In the genomic region with DNA sequence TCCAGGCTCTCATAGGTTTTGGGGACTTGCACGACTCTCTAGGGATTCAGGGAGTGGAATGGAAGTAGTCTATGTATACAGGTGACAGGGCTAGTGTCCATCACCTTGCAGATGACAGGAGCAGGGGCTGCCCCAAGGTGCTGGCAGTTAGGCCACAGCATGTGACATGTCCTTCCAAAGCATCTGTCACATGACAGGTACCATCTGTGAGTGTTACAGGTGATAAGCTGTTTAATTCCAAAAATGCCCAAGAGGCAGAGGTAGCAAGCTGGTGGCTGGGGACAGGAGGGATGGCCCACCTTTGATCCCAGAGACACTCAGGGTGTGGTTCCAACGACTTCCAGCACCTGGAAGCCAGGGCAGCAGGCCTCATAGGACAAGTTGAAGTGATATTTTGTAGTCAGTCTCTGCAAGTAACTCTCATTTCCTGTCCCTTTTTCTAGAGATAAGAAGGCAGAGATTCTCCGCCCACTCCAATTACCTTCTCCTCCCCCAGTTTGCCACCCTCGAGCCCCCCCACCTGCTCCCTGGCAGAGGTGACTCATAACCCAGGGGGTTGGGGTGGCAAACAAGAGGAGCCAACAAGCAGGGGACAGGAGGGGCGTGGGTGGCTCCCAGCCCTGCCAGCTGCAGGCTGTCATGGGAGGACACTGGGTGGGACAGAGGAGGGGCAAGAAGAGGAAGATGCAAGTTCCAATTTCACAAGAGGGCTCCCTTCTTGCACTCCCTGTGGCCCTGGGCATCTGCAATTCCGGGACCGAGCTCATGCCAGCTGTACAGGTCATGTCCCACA, we compare ENCODE assay signal across 13 mouse cellular contexts. TPM values are rescaled to one million over a fixed set of nuclear protein-coding genes. Genes with fewer than 3 reads are reported as not detected.
A peak's percentile ranks its signal among the peaks of the same experiment; 100 is the strongest.
DNase-seq lines count a peak whose midpoint lies in the region; ATAC-seq and TF ChIP-seq lines count a peak whose summit lies in the region.
"Had no signal": no experiment of that assay in that cellular context is flagged by ENCODE, and none has a peak within 500 bp of the region (broad histone marks: within the 10 kb centered on the region; RNA-seq: fewer than 3 reads in every experiment).

No protein-coding gene starts in this region.

- no peaks in the 10 kb centered on the region for H3K79me2 ChIP-seq in heart, adult 2 months (replicated peaks; ENCODE audit: control insufficient read depth, insufficient read depth, low read length)

- 34% methylated on average over 7 of the region's 7 CpGs for WGBS in kidney, postnatal 0 days
- WGBS in olfactory bulb, adult 2 months = 18% methylated on average over 7 of the region's 7 CpGs
- WGBS in heart, adult 2 months = 53% methylated on average over 7 of the region's 7 CpGs

- H3K27ac ChIP-seq in kidney, postnatal 0 days = no peak overlapping the region
- H3K27ac ChIP-seq in olfactory bulb, adult 2 months (ENCODE audit: insufficient read depth, low read depth, low read length) = peak overlapping the region; percentile 97
- no peak overlapping the region for H3K27ac ChIP-seq in heart, adult 2 months
- H3K27ac ChIP-seq: liver, embryonic 15.5 days; midbrain, embryonic 15.5 days had no signal

- H3K4me3 ChIP-seq in kidney, postnatal 0 days (replicated peaks; ENCODE audit: low read depth, low read length) = no peak overlapping the region
- no peak overlapping the region for H3K4me3 ChIP-seq in olfactory bulb, adult 2 months (ENCODE audit: insufficient read depth, low read depth, low read length)
- H3K4me3 ChIP-seq in heart, adult 2 months = no peak overlapping the region
- H3K4me3 ChIP-seq: liver, embryonic 15.5 days; midbrain, embryonic 15.5 days had no signal

- no peaks in the 10 kb centered on the region for H3K27me3 ChIP-seq in kidney, postnatal 0 days (ENCODE audit: insufficient read depth, low read length)
- H3K27me3 ChIP-seq in heart, adult 2 months (ENCODE audit: control insufficient read depth, insufficient read depth, low read length) = no peaks in the 10 kb centered on the region
- H3K27me3 ChIP-seq: liver, embryonic 15.5 days; midbrain, embryonic 15.5 days had no signal

- no peak for TF ChIP-seq CTCF in kidney, postnatal 0 days (IDR thresholded peaks at IDR 0.05; ENCODE audit: low read depth)
- no peak for TF ChIP-seq CTCF in olfactory bulb, adult 2 months (IDR thresholded peaks at IDR 0.05; ENCODE audit: insufficient read depth, low read depth, low read length)
- no peak for TF ChIP-seq CTCF in heart, adult 2 months (IDR thresholded peaks at IDR 0.05)

- no peaks in the 10 kb centered on the region for H3K9me3 ChIP-seq in kidney, postnatal 0 days (replicated peaks; ENCODE audit: low read length)
- H3K9me3 ChIP-seq: liver, embryonic 15.5 days; midbrain, embryonic 15.5 days had no signal

- no peak overlapping the region for H3K9ac ChIP-seq in kidney, postnatal 0 days (ENCODE audit: low read depth, low read length)
- H3K9ac ChIP-seq in heart, adult 2 months (ENCODE audit: low read depth, low read length) = no peak overlapping the region
- H3K9ac ChIP-seq: liver, embryonic 15.5 days; midbrain, embryonic 15.5 days had no signal

- H3K4me2 ChIP-seq in kidney, postnatal 0 days (ENCODE audit: low read length) = no peak overlapping the region
- H3K4me2 ChIP-seq: liver, embryonic 15.5 days; midbrain, embryonic 15.5 days had no signal

- intact Hi-C loops in heart, adult 2 months (cut with DNase I) = no loop called here

- ATAC-seq in kidney, postnatal 0 days (replicated peaks; ENCODE audit: low FRiP score, low read depth) = 0 out of 2 replicates have a peak, but pooled peaks have one; percentile 21
- ATAC-seq in CD4-positive, CD25-positive, alpha-beta regulatory T cell, adult 4 months = peak; percentile 79
- ATAC-seq: forebrain, embryonic 14.5 days; midbrain, embryonic 15.5 days had no signal

- H3K4me1 ChIP-seq in kidney, postnatal 0 days (replicated peaks; ENCODE audit: insufficient read depth, low read length) = 0 out of 2 replicates have a peak, but pooled peaks cover 3% of the 10 kb centered on the region
- peaks cover 92% of the 10 kb centered on the region for H3K4me1 ChIP-seq in olfactory bulb, adult 2 months (ENCODE audit: control insufficient read depth, insufficient read depth, low read length)
- no peaks in the 10 kb centered on the region; the same call in 1 of the 2 replicates for H3K4me1 ChIP-seq in heart, adult 2 months (ENCODE audit: control insufficient read depth, insufficient read depth, low read length)
- H3K4me1 ChIP-seq: liver, embryonic 15.5 days; midbrain, embryonic 15.5 days had no signal

- H3K36me3 ChIP-seq in kidney, postnatal 0 days (ENCODE audit: insufficient read depth, low read length) = no peaks in the 10 kb centered on the region
- H3K36me3 ChIP-seq in heart, adult 2 months (ENCODE audit: control insufficient read depth, insufficient read depth, low read length) = no peaks in the 10 kb centered on the region
- H3K36me3 ChIP-seq: liver, embryonic 15.5 days; midbrain, embryonic 15.5 days had no signal

- peak; percentile 64 for DNase-seq in kidney, postnatal 0 days (ENCODE audit: low spot score)
- no peak for DNase-seq in kidney, adult 18-20 months
- peak; percentile 91 for DNase-seq in brain, adult 2 months (ENCODE audit: low read depth, low spot score)
- no peak for DNase-seq in heart, adult 2 months
- DNase-seq in embryo, embryonic 10.5 days (ENCODE audit: low spot score) = no peak
- DNase-seq in embryo, embryonic 9.5 days (ENCODE audit: extremely low spot score) = no peak
- DNase-seq: cerebellum, adult 9-10 months; heart, postnatal 4 days had no signal

- TF ChIP-seq EP300 in heart, adult 2 months (IDR thresholded peaks at IDR 0.05; ENCODE audit: insufficient read depth, low read depth, low read length) = no peak

- TF ChIP-seq POLR2A in olfactory bulb, adult 2 months (IDR thresholded peaks at IDR 0.05; ENCODE audit: insufficient read depth, low read depth, low read length) = no peak
- TF ChIP-seq POLR2A in heart, adult 2 months (IDR thresholded peaks at IDR 0.05; ENCODE audit: insufficient read depth, low read depth, low read length) = no peak

RNA-seq across cellular contexts. Expression of a gene that starts 47.7 kb away (rescaled TPM):
- polyA plus RNA-seq in kidney, postnatal 0 days (2015; fragmentation: Nextera tagmentation; extraction: Ambion mirVana) = 3.3 and 3.5 TPM in 2 replicates
- 10 to 100 TPM in 1 of 2 experiments, 1 to 10 TPM in 1; 4.2 to 19.3 TPM for polyA plus RNA-seq in CD4-positive, CD25-positive, alpha-beta regulatory T cell, adult 4 months (2017; shearing (Covaris generic))
- polyA plus RNA-seq in olfactory bulb, adult 2 months (2012; ENCODE audit: insufficient read depth, insufficient read length, low replicate concordance, missing spikeins) = 150 and 183 TPM in 2 replicates
- 1 to 10 TPM; 4.8 to 5.2 TPM for total RNA-seq in heart, adult 2 months (2021)
- polyA plus RNA-seq in heart, adult 2 months (2012; rRNA removed) = 10.7 and 12.9 TPM in 2 replicates

Comparison
In these comparisons a context has a peak if more than half of its experiments do, and no peak if none do; other contexts are left out.
1. DNase-seq: peak in kidney, postnatal 0 days (single experiment) and brain, adult 2 months (single experiment); none in kidney, adult 18-20 months (single experiment), heart, adult 2 months (0 of 2), embryo, embryonic 10.5 days (single experiment) and embryo, embryonic 9.5 days (single experiment).